Mouse (Mus musculus): ENCODE results near the gene Ctsh.

GRCm38 (mm10) chr9:90106915-90107314 lies 53.0 kb downstream of the Ctsh start:
- TF ChIP-seq CTCF (conservative IDR thresholded peaks at IDR 0.05; ENCODE audit: low read length) (no peak), NANOG (IDR thresholded peaks at IDR 0.05; ENCODE audit: borderline replicate concordance, low read length) (no peak)
